Mouse (Mus musculus): ENCODE data around the gene Plscr2. TPM values are rescaled to one million over a fixed set of nuclear protein-coding genes. Genes with fewer than 3 reads are reported as not detected.

Plscr2 gene
- total RNA-seq, 2 experiments from 2014 or later: 25.2 to 26.8 TPM

DNA sequence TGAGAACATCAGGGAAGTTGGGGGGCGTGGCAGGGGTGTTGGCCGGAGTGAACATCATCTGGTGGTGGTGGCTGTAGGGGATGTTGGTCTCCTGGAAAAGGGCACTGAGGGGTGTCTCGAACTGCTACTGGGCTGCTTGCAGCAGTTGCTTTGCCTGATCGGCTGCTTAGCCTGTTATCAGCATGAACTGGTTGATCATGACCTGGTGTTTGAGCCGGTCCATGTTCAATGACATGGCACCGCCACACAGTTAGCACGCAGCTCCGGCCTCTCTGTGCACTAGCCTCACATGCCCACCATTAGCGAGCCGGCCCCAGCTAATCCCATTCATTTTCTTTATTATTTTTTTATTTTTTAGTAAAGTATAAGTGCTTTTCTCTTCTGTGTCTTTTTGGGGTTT, 59.4 kb downstream of the Plscr2 start:
- intact Hi-C loops (cut with DNase I): no loop called here

DNA sequence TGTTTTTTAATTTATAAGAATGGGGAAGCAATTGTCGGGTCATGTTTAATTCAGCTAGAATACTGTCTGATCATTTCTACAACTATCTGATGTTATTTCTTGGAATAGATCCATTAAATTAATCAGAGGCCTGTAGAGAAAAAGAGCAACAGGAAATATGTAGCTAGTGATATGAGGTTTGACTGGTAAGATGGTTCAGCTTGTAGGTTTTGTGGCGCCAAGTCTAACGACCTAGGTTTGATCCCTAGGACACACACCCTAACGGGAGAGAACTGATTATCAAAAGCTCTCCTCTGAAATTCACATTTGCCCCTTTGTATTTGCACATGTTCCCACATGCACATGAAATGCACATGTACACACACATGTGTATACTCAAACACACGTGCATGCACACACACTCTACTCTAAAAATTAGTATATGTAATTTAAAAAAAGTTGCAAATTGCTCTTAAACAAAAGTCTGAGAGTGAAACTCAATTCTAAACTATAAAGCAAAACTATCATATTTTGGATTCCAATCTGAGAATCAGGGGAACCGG, 59.9 kb downstream of the Plscr2 start:
- intact Hi-C loops (cut with DNase I): no loop called here
- DNase-seq: no peak

More for the DNA sequence above, 59.4 kb downstream of the Plscr2 start:
- DNase-seq: no peak

DNA sequence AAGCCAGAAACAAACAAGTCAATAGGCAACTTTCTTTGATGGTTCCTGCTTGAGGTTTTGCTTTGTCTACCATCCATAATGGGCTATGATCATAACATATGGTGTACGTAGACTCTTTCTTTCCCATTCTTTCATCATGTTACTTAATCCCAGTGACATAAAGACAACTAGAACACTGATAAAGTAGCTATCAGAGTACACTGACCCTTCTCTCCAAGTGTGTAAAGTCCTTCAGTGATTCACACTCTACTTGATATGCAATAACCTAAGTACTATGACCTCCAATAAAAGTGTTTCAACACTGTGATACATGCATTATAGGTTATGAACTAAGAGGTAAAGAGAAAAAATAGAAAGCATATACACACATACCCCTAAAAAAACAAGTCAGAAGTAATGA, 61.7 kb downstream of the Plscr2 start:
- intact Hi-C loops (cut with DNase I): no loop called here

DNA sequence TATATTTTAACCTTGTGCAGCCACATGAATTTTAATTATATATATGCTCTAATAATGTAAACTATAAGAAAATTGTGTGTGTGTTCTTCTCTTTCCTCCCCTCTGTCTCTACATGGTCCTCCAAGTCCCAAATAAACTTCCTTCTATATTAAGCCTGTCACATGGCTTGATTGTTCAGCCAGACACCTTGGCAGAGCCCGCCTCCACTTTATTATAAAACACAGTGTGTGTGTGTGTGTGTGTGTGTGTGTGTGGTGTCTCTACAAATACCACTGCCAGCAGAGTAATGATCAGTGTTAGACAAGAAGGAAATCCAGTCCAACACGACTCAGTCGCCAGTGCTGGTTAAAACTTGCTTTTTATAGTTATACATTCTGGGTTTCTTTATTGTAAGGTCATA, 62.3 kb downstream of the Plscr2 start:
- DNase-seq: peak; percentile 21 to 57
- intact Hi-C loops (cut with DNase I): no loop called here

More for the DNA sequence above, 61.7 kb downstream of the Plscr2 start:
- DNase-seq: no peak

DNA sequence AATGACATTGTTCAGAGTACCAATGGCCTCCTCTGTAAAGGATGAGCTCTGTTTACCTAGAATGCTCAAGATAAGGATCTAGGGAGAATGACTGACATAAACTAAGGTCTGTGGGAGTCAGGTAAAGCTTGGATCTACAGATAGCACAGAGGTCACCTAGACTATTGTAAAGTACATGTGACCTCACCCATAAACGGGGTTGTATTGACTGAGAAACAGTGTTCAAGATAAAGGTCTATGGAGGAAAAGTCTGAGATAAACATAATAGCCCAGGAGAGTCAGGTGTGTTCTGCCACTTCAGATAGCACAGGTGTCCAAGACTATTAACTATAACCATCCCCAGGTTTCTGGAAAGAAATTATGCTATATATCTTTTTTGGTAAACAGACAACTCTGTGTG, 63.6 kb downstream of the Plscr2 start:
- no peak for DNase-seq
- intact Hi-C loops (cut with DNase I): no loop called here

Small RNA genes lying within 50 kb of the gene (microRNA-seq; reads per million reads assigned to microRNA genes)
- gene Mir6386: 0 reads per million in 2 experiments

Other genes with a start within 250 kb of the Plscr2 start
- gene Plscr5, start 82.7 kb upstream of the Plscr2 start, total RNA-seq (2021): not detected
- gene Plscr1, start 25.9 kb upstream of the Plscr2 start, total RNA-seq (2021): 10 to 100 TPM; 11.7 to 11.8 TPM
- not detected for gene 1700057G04Rik, start 33.8 kb downstream of the Plscr2 start, total RNA-seq (2021)
- 10 to 100 TPM; 10.4 to 12.2 TPM for gene Plscr4, start 181.8 kb downstream of the Plscr2 start, total RNA-seq (2021)

Measured in heart, postnatal 14 days (tissue).